Mouse (Mus musculus): ENCODE data around the gene Ftl1. TPM values are rescaled to one million over a fixed set of nuclear protein-coding genes. Genes with fewer than 3 reads are reported as not detected.

Ftl1 gene
- polyA plus RNA-seq, 1 experiment from 2014 or later, result 6,674 TPM

GRCm38 (mm10) chr7:45492951-45493350 lies 33.3 kb upstream of the Ftl1 start:
- no peak overlapping the region for H3K4me2 ChIP-seq (ENCODE audit: low read length)
- 96% methylated on average over 5 of the region's 5 CpGs for WGBS
- ATAC-seq (replicated peaks; ENCODE audit: low FRiP score, low read depth) (no peak), DNase-seq (ENCODE audit: low spot score) (no peak)
- H3K4me1 ChIP-seq (replicated peaks; ENCODE audit: insufficient read depth, low read length), result no peaks in the 10 kb centered on the region; the same call in 1 of the 2 replicates
- no peaks in the 10 kb centered on the region for H3K27me3 ChIP-seq (ENCODE audit: insufficient read depth, low read length)
- no peak overlapping the region for H3K9ac ChIP-seq (ENCODE audit: low read depth, low read length)
- TF ChIP-seq CTCF (IDR thresholded peaks at IDR 0.05; ENCODE audit: low read depth), result no peak
- peaks cover 43% of the 10 kb centered on the region for H3K36me3 ChIP-seq (ENCODE audit: insufficient read depth, low read length)
- no peaks in the 10 kb centered on the region for H3K9me3 ChIP-seq (replicated peaks; ENCODE audit: low read length)
- no peak overlapping the region for H3K27ac ChIP-seq
- no peak overlapping the region for H3K4me3 ChIP-seq (replicated peaks; ENCODE audit: low read depth, low read length)

- H3K36me3 ChIP-seq (ENCODE audit: insufficient read depth, low read length), result peaks cover 38% of the 10 kb centered on the region
- ATAC-seq (replicated peaks; ENCODE audit: low FRiP score, low read depth) (no peak), DNase-seq (ENCODE audit: low spot score) (no peak)
- no peaks in the 10 kb centered on the region for H3K9me3 ChIP-seq (replicated peaks; ENCODE audit: low read length)
- no peaks in the 10 kb centered on the region for H3K27me3 ChIP-seq (ENCODE audit: insufficient read depth, low read length)
- no peak for TF ChIP-seq CTCF (IDR thresholded peaks at IDR 0.05; ENCODE audit: low read depth)
- H3K4me2 ChIP-seq (ENCODE audit: low read length), result no peak overlapping the region
- H3K4me1 ChIP-seq (replicated peaks; ENCODE audit: insufficient read depth, low read length), result no peaks in the 10 kb centered on the region; the same call in 1 of the 2 replicates
- H3K9ac ChIP-seq (ENCODE audit: low read depth, low read length), result no peak overlapping the region
- H3K4me3 ChIP-seq (replicated peaks; ENCODE audit: low read depth, low read length), result no peak overlapping the region
- 95% methylated on average over 8 of the region's 8 CpGs for WGBS
- H3K27ac ChIP-seq, result no peak overlapping the region
These were observed 32.7 kb upstream of the Ftl1 start for GRCm38 (mm10) chr7:45492225-45492844.

GRCm38 (mm10) chr7:45491264-45491663 lies 31.6 kb upstream of the Ftl1 start:
- Histone ChIP-seq H3K27me3 (ENCODE audit: insufficient read depth, low read length) (no peaks in the 10 kb centered on the region), H3K27ac (peak overlapping the region; percentile 37; the same call in 1 of the 2 replicates), H3K4me1 (replicated peaks; ENCODE audit: insufficient read depth, low read length) (no peaks in the 10 kb centered on the region; the same call in 1 of the 2 replicates), H3K36me3 (ENCODE audit: insufficient read depth, low read length) (peaks cover 30% of the 10 kb centered on the region), H3K9ac (ENCODE audit: low read depth, low read length) (no peak overlapping the region), H3K4me3 (replicated peaks; ENCODE audit: low read depth, low read length) (no peak overlapping the region), H3K4me2 (ENCODE audit: low read length) (peak overlapping the region; percentile 19; the same call in 1 of the 2 replicates), H3K9me3 (replicated peaks; ENCODE audit: low read length) (no peaks in the 10 kb centered on the region)
- DNase-seq (ENCODE audit: low spot score), result peak; percentile 47
- no peak for TF ChIP-seq CTCF (IDR thresholded peaks at IDR 0.05; ENCODE audit: low read depth)
- WGBS, result 15% methylated on average over 3 of the region's 3 CpGs
- no peak for ATAC-seq (replicated peaks; ENCODE audit: low FRiP score, low read depth)

- H3K4me2 ChIP-seq (ENCODE audit: low read length), result 0 out of 2 replicates have a peak overlapping the region, but pooled peaks have one; percentile 25
- no peaks in the 10 kb centered on the region; the same call in 1 of the 2 replicates for H3K4me1 ChIP-seq (replicated peaks; ENCODE audit: insufficient read depth, low read length)
- peaks cover 30% of the 10 kb centered on the region for H3K36me3 ChIP-seq (ENCODE audit: insufficient read depth, low read length)
- no peak for TF ChIP-seq CTCF (IDR thresholded peaks at IDR 0.05; ENCODE audit: low read depth)
- H3K27me3 ChIP-seq (ENCODE audit: insufficient read depth, low read length), result no peaks in the 10 kb centered on the region
- 29% methylated on average over 9 of the region's 9 CpGs for WGBS
- DNase-seq (ENCODE audit: low spot score) (peak; percentile 38), ATAC-seq (replicated peaks; ENCODE audit: low FRiP score, low read depth) (0 out of 2 replicates have a peak, but pooled peaks have one; percentile 13)
- H3K9me3 ChIP-seq (replicated peaks; ENCODE audit: low read length), result no peaks in the 10 kb centered on the region
- H3K27ac ChIP-seq, result peak overlapping the region; percentile 37; the same call in 1 of the 2 replicates
- H3K4me3 ChIP-seq (replicated peaks; ENCODE audit: low read depth, low read length), result no peak overlapping the region
- no peak overlapping the region for H3K9ac ChIP-seq (ENCODE audit: low read depth, low read length)
These were observed 31.1 kb upstream of the Ftl1 start for GRCm38 (mm10) chr7:45490822-45491221.

DNA sequence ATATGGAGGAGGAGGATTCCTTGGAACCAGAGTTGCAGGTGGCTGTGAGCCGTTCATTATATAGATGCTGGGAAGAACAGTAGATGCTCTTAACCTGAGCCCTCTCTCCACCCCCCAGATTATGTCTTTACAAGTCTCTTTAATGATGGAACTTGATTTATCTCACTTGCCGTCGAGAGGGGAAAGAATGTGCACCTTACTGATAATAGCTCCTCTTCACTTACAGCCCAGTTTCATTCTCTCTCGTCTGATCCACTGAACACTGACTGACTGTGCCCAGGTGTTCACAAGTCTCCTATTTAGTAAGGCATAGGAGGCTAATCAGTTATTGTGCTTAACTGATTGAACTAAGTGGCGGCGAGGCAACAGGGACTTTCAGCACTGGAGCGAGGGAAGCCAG lies 29.9 kb upstream of the Ftl1 start:
- no peak overlapping the region for H3K4me2 ChIP-seq (ENCODE audit: low read length)
- H3K4me1 ChIP-seq (replicated peaks; ENCODE audit: insufficient read depth, low read length), result no peaks in the 10 kb centered on the region; the same call in 1 of the 2 replicates
- H3K36me3 ChIP-seq (ENCODE audit: insufficient read depth, low read length), result peaks cover 20% of the 10 kb centered on the region
- no peak overlapping the region for H3K4me3 ChIP-seq (replicated peaks; ENCODE audit: low read depth, low read length)
- no peaks in the 10 kb centered on the region for H3K9me3 ChIP-seq (replicated peaks; ENCODE audit: low read length)
- no peak overlapping the region for H3K27ac ChIP-seq
- no peak for TF ChIP-seq CTCF (IDR thresholded peaks at IDR 0.05; ENCODE audit: low read depth)
- H3K27me3 ChIP-seq (ENCODE audit: insufficient read depth, low read length), result no peaks in the 10 kb centered on the region
- DNase-seq (ENCODE audit: low spot score) (no peak), ATAC-seq (replicated peaks; ENCODE audit: low FRiP score, low read depth) (no peak)
- H3K9ac ChIP-seq (ENCODE audit: low read depth, low read length), result no peak overlapping the region
- WGBS, result 51% methylated on average over 7 of the region's 7 CpGs

GRCm38 (mm10) chr7:45488293-45489204 lies 28.9 kb upstream of the Ftl1 start, which contains the start of gene Dhdh:
Gene Dhdh, minus strand, starts transcription at chr7:45488805.
- 12% methylated on average over 37 of the region's 38 CpGs for WGBS
- no peaks in the 10 kb centered on the region for H3K27me3 ChIP-seq (ENCODE audit: insufficient read depth, low read length)
- H3K36me3 ChIP-seq (ENCODE audit: insufficient read depth, low read length), result peaks cover 9% of the 10 kb centered on the region
- H3K4me3 ChIP-seq (replicated peaks; ENCODE audit: low read depth, low read length), result peak within 1 kb of the TSS; percentile 39
- ATAC-seq (replicated peaks; ENCODE audit: low FRiP score, low read depth), result peak; percentile 34
- H3K4me1 ChIP-seq (replicated peaks; ENCODE audit: insufficient read depth, low read length), result no peaks in the 10 kb centered on the region; the same call in 1 of the 2 replicates
- H3K4me2 ChIP-seq (ENCODE audit: low read length), result peak within 1 kb of the TSS; percentile 73
- H3K9ac ChIP-seq (ENCODE audit: low read depth, low read length), result peak within 1 kb of the TSS; percentile 58
- DNase-seq (ENCODE audit: low spot score), result peak; percentile 66
- H3K27ac ChIP-seq, result peak within 1 kb of the TSS; percentile 71
- no peaks in the 10 kb centered on the region for H3K9me3 ChIP-seq (replicated peaks; ENCODE audit: low read length)
- no peak for TF ChIP-seq CTCF (IDR thresholded peaks at IDR 0.05; ENCODE audit: low read depth)

All from kidney, postnatal 0 days (tissue).